Mouse (Mus musculus) myocyte (in vitro differentiated cells): ENCODE measurements around the gene Meis2. TPM values are rescaled to one million over a fixed set of nuclear protein-coding genes. Genes with fewer than 3 reads are reported as not detected.

Source experiments
- H3K27me3 ChIP-seq: one replicate; pipeline ENCODE4 v1.6.1; 2011; ENCODE audit not compliant: control insufficient read depth, insufficient read depth, insufficient read length
- H3K36me3 ChIP-seq: one replicate; pipeline ENCODE4 v1.6.1; 2011; ENCODE audit not compliant: control insufficient read depth, insufficient read depth
- H3K4me2 ChIP-seq: one replicate; pipeline ENCODE4 v1.6.1; 2011; ENCODE audit warnings: low read depth, control low read depth
- H3K4me3 ChIP-seq: one replicate; pipeline ENCODE4 v1.5.1; 2011; ENCODE audit warnings: mild to moderate bottlenecking, control low read depth, moderate library complexity
- H3K79me2 ChIP-seq: one replicate; pipeline ENCODE4 v1.6.1; 2011; ENCODE audit not compliant: control insufficient read depth, insufficient read depth
- H3ac ChIP-seq: one replicate; pipeline ENCODE4 v1.6.1; 2011; ENCODE audit not compliant: control insufficient read depth, insufficient read length
- CEBPB ChIP-seq: IDR thresholded peaks from 2 replicates; pipeline ENCODE4 v1.6.1; 2011; ENCODE audit warnings: mild to moderate bottlenecking, moderate library complexity; ENCODE audit not compliant: poor library complexity, insufficient read depth, severe bottlenecking
- E2F4 ChIP-seq: IDR thresholded peaks from one replicate; pipeline ENCODE4 v1.6.1; 2011; ENCODE audit warnings: mild to moderate bottlenecking, control low read depth, moderate library complexity; ENCODE audit not compliant: insufficient read depth
- MAX ChIP-seq: IDR thresholded peaks from one replicate; pipeline ENCODE4 v1.6.1; 2011; ENCODE audit warnings: low read depth, mild to moderate bottlenecking, control low read depth
- MYOD1 ChIP-seq, 3 experiments: IDR thresholded peaks; one replicate each; pipeline ENCODE4 v1.6.1; 2011; ENCODE audit warnings: control low read depth in 2 of 3, low read depth in 2 of 3, mild to moderate bottlenecking in 2 of 3, moderate library complexity in 1 of 3; ENCODE audit not compliant: insufficient read length in 2 of 3, control insufficient read depth in 1 of 3
- MYOG ChIP-seq, 3 experiments: IDR thresholded peaks; one replicate each; pipeline ENCODE4 v1.6.1; 2011; ENCODE audit warnings: control low read depth in 2 of 3, low read depth in 2 of 3, mild to moderate bottlenecking in 2 of 3; ENCODE audit not compliant: insufficient read length in 2 of 3, control insufficient read depth in 1 of 3, insufficient read depth in 1 of 3
- POLR2A ChIP-seq: IDR thresholded peaks from one replicate; pipeline ENCODE4 v1.6.1; 2011; ENCODE audit warnings: low read depth, mild to moderate bottlenecking, control low read depth, moderate library complexity; ENCODE audit not compliant: insufficient read length
- POLR2AphosphoS2 ChIP-seq: IDR thresholded peaks from one replicate; pipeline ENCODE4 v1.6.1; 2011; ENCODE audit warnings: low read depth, control low read depth; ENCODE audit not compliant: insufficient read length
- REST ChIP-seq: IDR thresholded peaks from one replicate; pipeline ENCODE4 v1.6.1; 2011; ENCODE audit warnings: mild to moderate bottlenecking, control low read depth, moderate library complexity; ENCODE audit not compliant: insufficient read depth, insufficient read length
- SRF ChIP-seq: IDR thresholded peaks from one replicate; pipeline ENCODE4 v1.6.1; 2011; ENCODE audit warnings: low read depth; ENCODE audit not compliant: control insufficient read depth, insufficient read length
- TCF12 ChIP-seq: IDR thresholded peaks from one replicate; pipeline ENCODE4 v1.6.1; 2011; ENCODE audit warnings: mild to moderate bottlenecking, control low read depth; ENCODE audit not compliant: poor library complexity, insufficient read depth, severe bottlenecking
- TCF3 ChIP-seq: IDR thresholded peaks from one replicate; pipeline ENCODE4 v1.6.1; 2011; ENCODE audit warnings: low read depth, control low read depth; ENCODE audit not compliant: insufficient read length
- USF1 ChIP-seq: IDR thresholded peaks from one replicate; pipeline ENCODE4 v1.6.1; 2011; ENCODE audit warnings: low read depth, mild to moderate bottlenecking, control low read depth, moderate library complexity
- polyA plus RNA-seq: library from polyadenylated mRNA; unstranded; fragments of >200 nt; fragmentation: generic; extraction: Trizol; gene quantifications from one replicate; pipeline ENCODE4 v1.2.1, GENCODE M21; 2012; ENCODE audit warnings: missing spikeins

The Meis2 gene
- polyA plus RNA-seq, 1 experiment, result 9.3 TPM

DNA sequence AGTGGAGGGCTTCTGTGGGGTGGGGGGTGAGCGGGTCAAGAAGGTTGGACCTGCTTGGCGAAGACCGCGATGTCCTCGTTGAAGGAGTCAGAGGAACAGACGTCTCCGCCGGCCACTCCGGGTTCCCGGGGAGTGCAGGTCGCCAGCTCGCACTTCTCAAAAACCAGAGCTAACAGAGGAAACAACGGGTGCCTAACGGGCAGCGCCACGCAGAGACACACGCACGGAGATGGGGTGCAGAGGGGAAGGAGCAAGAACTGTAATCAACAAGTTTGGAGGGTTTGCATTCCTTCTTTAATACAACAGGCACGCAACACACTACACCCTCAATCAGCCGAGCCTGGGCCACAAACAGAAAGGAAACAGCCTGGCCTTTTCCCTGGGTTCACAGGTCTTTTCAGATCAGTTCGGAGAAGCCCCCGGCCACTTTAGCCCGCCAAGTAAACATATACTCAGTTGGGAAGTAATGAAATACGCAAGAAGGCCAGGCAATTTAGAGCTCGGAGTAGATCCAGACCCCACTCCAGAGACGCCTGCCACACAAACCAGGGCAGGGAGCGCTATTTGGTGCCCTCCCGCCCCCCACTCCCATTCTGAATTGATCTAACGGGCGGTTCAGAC is 4.1 kb downstream of the Meis2 start:
- Histone ChIP-seq H3K4me2 (peak overlapping the region; percentile 76), H3K36me3 (peaks cover 16% of the 10 kb centered on the region), H3K79me2 (peaks cover 48% of the 10 kb centered on the region), H3K4me3 (peak overlapping the region; percentile 98), H3K27me3 (no peaks in the 10 kb centered on the region), H3ac (peak overlapping the region; percentile 60)
- TF ChIP-seq MYOG (IDR thresholded peaks at IDR 0.05; ENCODE audit: control insufficient read depth in 1 of 3, insufficient read depth in 1 of 3, insufficient read length in 2 of 3, low read depth in 2 of 3) (no peak), E2F4 (no peak), MYOD1 (IDR thresholded peaks at IDR 0.05; ENCODE audit: control insufficient read depth in 1 of 3, insufficient read length in 2 of 3, low read depth in 2 of 3) (no peak), TCF3 (no peak), SRF (no peak), TCF12 (no peak), MAX (no peak), USF1 (no peak), REST (no peak)

DNA sequence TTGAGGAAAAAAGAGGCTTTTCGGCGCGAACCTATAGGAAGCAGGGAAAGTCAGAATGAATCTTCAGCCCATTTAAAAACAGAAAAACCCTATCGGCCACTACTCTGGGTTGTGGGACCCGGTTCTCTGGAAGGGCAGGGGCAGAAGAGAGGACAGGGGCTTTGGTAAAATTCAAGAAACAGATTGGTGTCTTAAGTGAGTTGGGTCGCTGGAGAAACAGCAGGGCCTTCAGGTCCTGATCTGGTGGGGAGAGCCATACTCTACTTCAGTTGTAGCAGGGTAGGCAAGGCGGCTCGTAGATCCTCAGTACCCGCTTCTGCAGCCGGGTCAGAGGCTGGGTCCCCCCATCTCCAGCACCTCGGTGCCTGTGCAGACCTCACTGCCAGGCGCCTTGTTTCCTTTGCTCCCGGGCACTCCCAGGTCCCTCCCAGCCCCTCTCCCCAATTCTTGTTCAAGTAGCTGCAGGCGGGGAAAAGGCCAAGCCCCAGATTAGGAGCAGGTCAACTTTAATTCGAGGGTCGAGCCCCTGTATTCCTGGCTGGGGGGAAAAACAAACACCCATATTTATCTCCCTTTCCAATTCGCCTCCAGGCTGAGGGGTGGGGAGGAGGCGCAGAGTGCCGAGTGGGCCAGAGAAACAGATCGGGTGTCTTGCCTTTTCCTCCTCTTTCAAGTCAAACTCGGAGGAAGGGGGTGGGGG is 4.8 kb downstream of the Meis2 start:
- H3K36me3 ChIP-seq, result peaks cover 16% of the 10 kb centered on the region
- no peaks in the 10 kb centered on the region for H3K27me3 ChIP-seq
- H3ac ChIP-seq, result no peak overlapping the region
- TF ChIP-seq SRF (no peak), E2F4 (no peak), MYOD1 (IDR thresholded peaks at IDR 0.05; ENCODE audit: control insufficient read depth in 1 of 3, insufficient read length in 2 of 3, low read depth in 2 of 3) (no peak), MYOG (IDR thresholded peaks at IDR 0.05; ENCODE audit: control insufficient read depth in 1 of 3, insufficient read depth in 1 of 3, insufficient read length in 2 of 3, low read depth in 2 of 3) (no peak), POLR2A (no peak), CEBPB (no peak)
- H3K79me2 ChIP-seq, result peaks cover 55% of the 10 kb centered on the region
- no peak overlapping the region for H3K4me2 ChIP-seq
- H3K4me3 ChIP-seq, result peak overlapping the region; percentile 98

DNA sequence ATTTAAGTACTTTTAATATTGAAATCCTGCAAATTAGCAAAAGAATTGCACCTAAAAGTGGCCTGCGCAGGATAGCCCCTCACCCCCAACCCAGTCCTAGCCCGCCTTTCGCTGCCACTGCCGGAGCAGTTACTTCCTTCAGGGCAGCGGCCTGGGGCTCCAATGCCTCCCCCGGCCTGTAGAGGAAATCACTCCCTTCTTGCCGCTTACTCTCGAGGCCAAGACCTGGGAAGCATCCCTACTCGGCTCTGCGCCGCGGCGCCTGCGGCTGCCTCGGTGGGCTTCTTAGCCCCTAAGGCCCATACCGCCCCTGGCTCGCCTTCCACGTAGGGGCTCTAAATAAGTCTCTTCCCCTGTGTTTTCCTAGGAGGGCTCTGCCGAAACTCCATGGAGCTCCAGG is 5.4 kb downstream of the Meis2 start:
- Histone ChIP-seq H3K27me3 (no peaks in the 10 kb centered on the region), H3K4me3 (no peak overlapping the region), H3K4me2 (no peak overlapping the region)

DNA sequence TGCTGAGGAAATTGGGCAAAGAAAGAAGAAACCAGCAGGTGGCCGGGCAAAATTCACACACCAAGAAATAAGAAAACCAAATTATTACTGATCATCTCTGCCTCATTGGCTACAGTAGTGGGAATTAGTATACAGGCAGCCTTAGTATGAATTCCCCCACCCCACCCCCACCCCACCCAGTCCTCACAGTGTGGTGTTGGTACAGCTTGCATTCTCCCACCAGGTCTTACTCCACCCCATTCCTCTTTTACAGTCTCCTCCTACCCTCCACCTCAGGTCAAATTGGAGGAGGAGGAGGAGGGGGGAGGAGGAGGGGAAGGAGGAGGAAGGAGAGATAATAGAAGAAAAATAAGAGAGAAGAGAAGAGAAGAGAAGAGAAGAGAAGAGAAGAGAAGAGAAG is 6.0 kb downstream of the Meis2 start:
- Histone ChIP-seq H3K79me2 (peaks cover 66% of the 10 kb centered on the region), H3ac (no peak overlapping the region), H3K4me3 (no peak overlapping the region), H3K36me3 (peaks cover 16% of the 10 kb centered on the region), H3K4me2 (no peak overlapping the region), H3K27me3 (no peaks in the 10 kb centered on the region)
- TF ChIP-seq TCF3, result no peak
- no peak for TF ChIP-seq SRF
- TF ChIP-seq CEBPB, result no peak
- no peak for TF ChIP-seq MYOG (IDR thresholded peaks at IDR 0.05; ENCODE audit: control insufficient read depth in 1 of 3, insufficient read depth in 1 of 3, insufficient read length in 2 of 3, low read depth in 2 of 3)
- no peak for TF ChIP-seq MYOD1 (IDR thresholded peaks at IDR 0.05; ENCODE audit: control insufficient read depth in 1 of 3, insufficient read length in 2 of 3, low read depth in 2 of 3)
- no peak for TF ChIP-seq E2F4
- no peak for TF ChIP-seq POLR2AphosphoS2
- no peak for TF ChIP-seq POLR2A
- no peak for TF ChIP-seq REST
- no peak for TF ChIP-seq USF1
- TF ChIP-seq MAX, result no peak
- TF ChIP-seq TCF12, result no peak

More for the DNA sequence above, 5.4 kb downstream of the Meis2 start:
- TF ChIP-seq CEBPB (no peak), USF1 (no peak), MAX (no peak), POLR2AphosphoS2 (no peak), POLR2A (no peak), SRF (no peak), MYOG (IDR thresholded peaks at IDR 0.05; ENCODE audit: control insufficient read depth in 1 of 3, insufficient read depth in 1 of 3, insufficient read length in 2 of 3, low read depth in 2 of 3) (no peak), TCF3 (no peak)
- no peak overlapping the region for H3ac ChIP-seq
- H3K79me2 ChIP-seq, result peaks cover 61% of the 10 kb centered on the region
- H3K36me3 ChIP-seq, result peaks cover 16% of the 10 kb centered on the region

DNA sequence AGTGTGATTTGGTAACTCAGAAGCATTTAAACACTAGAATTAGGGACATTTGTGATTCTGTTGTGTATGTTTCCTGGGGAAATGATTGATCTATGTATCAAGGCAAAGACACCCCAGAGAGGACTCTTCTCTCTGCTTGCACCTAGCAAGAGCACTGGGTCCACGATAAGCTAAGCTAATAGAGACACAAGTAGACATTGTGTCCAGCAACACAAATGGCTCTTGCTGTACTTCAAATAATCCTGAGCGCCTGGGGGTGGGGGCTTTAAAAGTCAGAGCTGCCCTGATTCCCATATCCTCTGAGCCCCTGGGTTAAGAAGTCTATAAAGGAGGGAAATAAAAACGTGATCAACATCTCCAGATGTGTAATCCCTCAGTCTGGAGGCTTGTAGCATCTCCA is 6.6 kb downstream of the Meis2 start:
- TF ChIP-seq POLR2AphosphoS2 (no peak), REST (no peak)
- Histone ChIP-seq H3K36me3 (peaks cover 16% of the 10 kb centered on the region), H3K79me2 (peaks cover 69% of the 10 kb centered on the region), H3K27me3 (no peaks in the 10 kb centered on the region), H3K4me3 (no peak overlapping the region), H3ac (no peak overlapping the region), H3K4me2 (no peak overlapping the region)
